Mouse (Mus musculus) thymus, adult 2 months (tissue): Measurements from ENCODE around the gene Plekha8.

Experiments used
- CTCF ChIP-seq: fragments of 200-500 bp; IDR thresholded peaks from 2 replicates; pipeline ENCODE4 v1.5.1; 2012; ENCODE audit warnings: mild to moderate bottlenecking, control low read depth, low read length, moderate library complexity, borderline replicate concordance; ENCODE audit not compliant: control insufficient read depth, poor library complexity, insufficient read depth; ENCODE audit errors: extremely low read depth
- POLR2A ChIP-seq: fragments of 200-500 bp; IDR thresholded peaks from 2 replicates; pipeline ENCODE4 v1.6.1; 2012; ENCODE audit warnings: mild to moderate bottlenecking, low read length, control low read depth, moderate library complexity; ENCODE audit not compliant: control insufficient read depth, poor library complexity, insufficient read depth; ENCODE audit errors: extremely low read depth

- TF ChIP-seq CTCF, result no peak
- TF ChIP-seq POLR2A, result no peak
These were observed 25.1 kb upstream of the Plekha8 start for GRCm38 (mm10) chr6:54569776-54570175.
